Mouse (Mus musculus): Measurements from ENCODE around the gene Cfap97d1. TPM values are rescaled to one million over a fixed set of nuclear protein-coding genes. Genes with fewer than 3 reads are reported as not detected.

Cfap97d1 gene
- total and polyA plus RNA-seq, 3 experiments = not detected

DNA sequence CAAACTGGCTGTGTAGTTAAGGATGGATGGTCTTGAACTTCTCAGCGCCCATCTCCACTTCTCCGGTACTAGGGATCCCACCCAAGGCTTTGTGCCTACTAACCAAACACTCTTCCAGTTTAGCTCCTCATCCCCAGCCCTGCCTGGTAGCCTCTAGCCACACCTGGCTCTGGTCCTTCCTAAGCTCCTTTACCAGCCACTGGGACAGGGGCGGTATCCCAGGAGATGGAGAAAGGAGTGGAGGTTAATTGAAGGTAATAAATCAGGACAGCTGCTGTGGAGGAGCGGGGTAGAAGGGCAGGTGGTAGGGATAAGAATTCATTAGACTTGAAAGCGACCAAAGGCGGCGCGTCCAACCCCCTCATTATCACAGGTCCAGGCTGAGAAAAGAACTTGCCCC lies 19.4 kb upstream of the Cfap97d1 start:
- TF ChIP-seq CTCF (IDR thresholded peaks at IDR 0.05; ENCODE audit: low read depth, low read length) (no peak), POLR2AphosphoS5 (IDR thresholded peaks at IDR 0.05; ENCODE audit: insufficient replicate concordance, low read depth, low read length) (no peak), GATA2 (IDR thresholded peaks at IDR 0.05; ENCODE audit: borderline replicate concordance, low read depth, low read length) (no peak), TAL1 (conservative IDR thresholded peaks at IDR 0.05; ENCODE audit: low read depth, low read length) (no peak), GATA1 (IDR thresholded peaks at IDR 0.05; ENCODE audit: borderline replicate concordance, low read length) (no peak)
- peaks cover 38% of the 10 kb centered on the region for H3K27me3 ChIP-seq (ENCODE audit: insufficient read depth, low read length)
- peaks cover 6% of the 10 kb centered on the region for H3K9me3 ChIP-seq (replicated peaks)
- no peak overlapping the region for H3K4me3 ChIP-seq (ENCODE audit: low read depth, low read length)
- no peak for ATAC-seq (ENCODE audit: extremely low read depth, insufficient number of reproducible peaks, low FRiP score, poor library complexity, severe bottlenecking)
- no peaks in the 10 kb centered on the region for H3K4me1 ChIP-seq (ENCODE audit: insufficient read depth, low read depth, low read length)
- H3K36me3 ChIP-seq (replicated peaks) = no peaks in the 10 kb centered on the region
- no peak for DNase-seq (ENCODE audit: low spot score)

GRCm38 (mm10) chr11:101965553-101965952 lies 18.5 kb upstream of the Cfap97d1 start:
- no peak for ATAC-seq (ENCODE audit: extremely low read depth, insufficient number of reproducible peaks, low FRiP score, poor library complexity, severe bottlenecking)
- Histone ChIP-seq H3K4me3 (ENCODE audit: low read depth, low read length) (no peak overlapping the region), H3K9me3 (replicated peaks) (peaks cover 6% of the 10 kb centered on the region), H3K27me3 (ENCODE audit: insufficient read depth, low read length) (peaks cover 38% of the 10 kb centered on the region), H3K4me1 (ENCODE audit: insufficient read depth, low read depth, low read length) (no peaks in the 10 kb centered on the region), H3K36me3 (replicated peaks) (no peaks in the 10 kb centered on the region)
- TF ChIP-seq CTCF (IDR thresholded peaks at IDR 0.05; ENCODE audit: low read depth, low read length) (no peak), POLR2AphosphoS5 (IDR thresholded peaks at IDR 0.05; ENCODE audit: insufficient replicate concordance, low read depth, low read length) (no peak), TAL1 (conservative IDR thresholded peaks at IDR 0.05; ENCODE audit: low read depth, low read length) (no peak), GATA1 (IDR thresholded peaks at IDR 0.05; ENCODE audit: borderline replicate concordance, low read length) (no peak), GATA2 (IDR thresholded peaks at IDR 0.05; ENCODE audit: borderline replicate concordance, low read depth, low read length) (no peak)
- no peak for DNase-seq (ENCODE audit: low spot score)

- ATAC-seq (ENCODE audit: extremely low read depth, insufficient number of reproducible peaks, low FRiP score, poor library complexity, severe bottlenecking) (no peak), DNase-seq (ENCODE audit: low spot score) (no peak)
- Histone ChIP-seq H3K4me1 (ENCODE audit: insufficient read depth, low read depth, low read length) (no peaks in the 10 kb centered on the region), H3K36me3 (replicated peaks) (no peaks in the 10 kb centered on the region), H3K27me3 (ENCODE audit: insufficient read depth, low read length) (peaks cover 29% of the 10 kb centered on the region), H3K4me3 (ENCODE audit: low read depth, low read length) (no peak within 1 kb of the TSS), H3K9me3 (replicated peaks) (peaks cover 6% of the 10 kb centered on the region)
- no peak for TF ChIP-seq TAL1 (conservative IDR thresholded peaks at IDR 0.05; ENCODE audit: low read depth, low read length)
- no peak for TF ChIP-seq CTCF (IDR thresholded peaks at IDR 0.05; ENCODE audit: low read depth, low read length)
- no peak for TF ChIP-seq GATA1 (IDR thresholded peaks at IDR 0.05; ENCODE audit: borderline replicate concordance, low read length)
- no peak for TF ChIP-seq GATA2 (IDR thresholded peaks at IDR 0.05; ENCODE audit: borderline replicate concordance, low read depth, low read length)
- TF ChIP-seq POLR2AphosphoS5 (IDR thresholded peaks at IDR 0.05; ENCODE audit: insufficient replicate concordance, low read depth, low read length) = no peak
These were observed 17.0 kb upstream of the Cfap97d1 start, which contains the start of gene Sost for GRCm38 (mm10) chr11:101966965-101967614. Gene Sost (minus strand): TSS chr11:101967015.

GRCm38 (mm10) chr11:101968311-101968710 lies 15.8 kb upstream of the Cfap97d1 start:
- H3K36me3 ChIP-seq (replicated peaks) = no peaks in the 10 kb centered on the region
- H3K4me1 ChIP-seq (ENCODE audit: insufficient read depth, low read depth, low read length) = no peaks in the 10 kb centered on the region
- peaks cover 22% of the 10 kb centered on the region for H3K27me3 ChIP-seq (ENCODE audit: insufficient read depth, low read length)
- H3K9me3 ChIP-seq (replicated peaks) = peaks cover 6% of the 10 kb centered on the region
- no peak for ATAC-seq (ENCODE audit: extremely low read depth, insufficient number of reproducible peaks, low FRiP score, poor library complexity, severe bottlenecking)
- H3K4me3 ChIP-seq (ENCODE audit: low read depth, low read length) = no peak overlapping the region
- TF ChIP-seq GATA2 (IDR thresholded peaks at IDR 0.05; ENCODE audit: borderline replicate concordance, low read depth, low read length) (no peak), CTCF (IDR thresholded peaks at IDR 0.05; ENCODE audit: low read depth, low read length) (no peak), GATA1 (IDR thresholded peaks at IDR 0.05; ENCODE audit: borderline replicate concordance, low read length) (no peak), POLR2AphosphoS5 (IDR thresholded peaks at IDR 0.05; ENCODE audit: insufficient replicate concordance, low read depth, low read length) (no peak), TAL1 (conservative IDR thresholded peaks at IDR 0.05; ENCODE audit: low read depth, low read length) (no peak)
- no peak for DNase-seq (ENCODE audit: low spot score)

- TF ChIP-seq CTCF (IDR thresholded peaks at IDR 0.05; ENCODE audit: low read depth, low read length) (peak; percentile 47), POLR2AphosphoS5 (IDR thresholded peaks at IDR 0.05; ENCODE audit: insufficient replicate concordance, low read depth, low read length) (no peak), GATA2 (IDR thresholded peaks at IDR 0.05; ENCODE audit: borderline replicate concordance, low read depth, low read length) (no peak), TAL1 (conservative IDR thresholded peaks at IDR 0.05; ENCODE audit: low read depth, low read length) (no peak), GATA1 (IDR thresholded peaks at IDR 0.05; ENCODE audit: borderline replicate concordance, low read length) (no peak)
- H3K4me3 ChIP-seq (ENCODE audit: low read depth, low read length) = no peak overlapping the region
- DNase-seq (ENCODE audit: low spot score) (peak; percentile 64), ATAC-seq (ENCODE audit: extremely low read depth, insufficient number of reproducible peaks, low FRiP score, poor library complexity, severe bottlenecking) (peak; percentile 28; the same call in 1 of the 2 replicates)
- peaks cover 17% of the 10 kb centered on the region for H3K27me3 ChIP-seq (ENCODE audit: insufficient read depth, low read length)
- no peaks in the 10 kb centered on the region for H3K36me3 ChIP-seq (replicated peaks)
- H3K9me3 ChIP-seq (replicated peaks) = peaks cover 4% of the 10 kb centered on the region
- no peaks in the 10 kb centered on the region for H3K4me1 ChIP-seq (ENCODE audit: insufficient read depth, low read depth, low read length)
These were observed 15.3 kb upstream of the Cfap97d1 start for GRCm38 (mm10) chr11:101968791-101969190.

- peaks cover 13% of the 10 kb centered on the region for H3K27me3 ChIP-seq (ENCODE audit: insufficient read depth, low read length)
- H3K4me3 ChIP-seq (ENCODE audit: low read depth, low read length) = no peak overlapping the region
- DNase-seq (ENCODE audit: low spot score) (no peak), ATAC-seq (ENCODE audit: extremely low read depth, insufficient number of reproducible peaks, low FRiP score, poor library complexity, severe bottlenecking) (no peak)
- no peaks in the 10 kb centered on the region for H3K9me3 ChIP-seq (replicated peaks)
- H3K4me1 ChIP-seq (ENCODE audit: insufficient read depth, low read depth, low read length) = no peaks in the 10 kb centered on the region
- H3K36me3 ChIP-seq (replicated peaks) = no peaks in the 10 kb centered on the region
- no peak for TF ChIP-seq CTCF (IDR thresholded peaks at IDR 0.05; ENCODE audit: low read depth, low read length)
- no peak for TF ChIP-seq TAL1 (conservative IDR thresholded peaks at IDR 0.05; ENCODE audit: low read depth, low read length)
- TF ChIP-seq GATA2 (IDR thresholded peaks at IDR 0.05; ENCODE audit: borderline replicate concordance, low read depth, low read length) = no peak
- TF ChIP-seq POLR2AphosphoS5 (IDR thresholded peaks at IDR 0.05; ENCODE audit: insufficient replicate concordance, low read depth, low read length) = no peak
- TF ChIP-seq GATA1 (IDR thresholded peaks at IDR 0.05; ENCODE audit: borderline replicate concordance, low read length) = no peak
These were observed 14.2 kb upstream of the Cfap97d1 start for GRCm38 (mm10) chr11:101969835-101970234.
